Mouse (Mus musculus) stomach, postnatal 0 days (tissue): ENCODE measurements around the gene Tuba3a.

Experiments
- CTCF ChIP-seq: IDR thresholded peaks from 2 replicates; pipeline ENCODE4 v1.5.1; 2016; ENCODE audit warnings: antibody characterized with exemption, low read depth, mild to moderate bottlenecking, moderate library complexity
- EP300 ChIP-seq: optimal IDR thresholded peaks from 2 replicates; pipeline ENCODE3; 2016; ENCODE audit warnings: antibody characterized with exemption

GRCm38 (mm10) chr6:125272228-125272785, 13.5 kb downstream of the Tuba3a start:
- no peak for TF ChIP-seq CTCF
- no peak for TF ChIP-seq EP300
